Comparison of ENCODE assay signal across 12 mouse cellular contexts in the genomic region with DNA sequence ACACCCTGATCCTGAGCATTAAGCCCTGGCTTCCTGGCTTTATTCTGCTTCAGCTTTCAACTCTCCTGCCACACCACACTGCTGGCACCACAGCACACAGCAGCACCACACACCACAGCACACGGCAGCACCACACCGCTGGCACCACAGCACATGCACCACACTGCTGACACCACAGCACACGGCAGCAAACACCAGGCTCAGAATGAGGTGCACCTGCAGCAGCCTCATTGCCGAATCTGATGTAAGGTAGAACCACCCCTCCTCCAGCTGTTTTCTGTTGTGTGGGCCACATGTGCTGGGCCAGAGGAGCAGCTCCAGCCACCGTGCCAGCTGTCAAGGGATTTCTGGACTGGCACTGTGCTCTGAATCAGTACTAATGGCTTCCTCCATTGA. TPM values are rescaled to one million over a fixed set of nuclear protein-coding genes. Genes with fewer than 3 reads are reported as not detected.
A peak's percentile ranks its signal among the peaks of the same experiment; 100 is the strongest.
DNase-seq lines count a peak whose midpoint lies in the region; ATAC-seq and TF ChIP-seq lines count a peak whose summit lies in the region.
"Had no signal": no experiment of that assay in that cellular context is flagged by ENCODE, and none has a peak within 500 bp of the region (broad histone marks: within the 10 kb centered on the region; RNA-seq: fewer than 3 reads in every experiment).

No protein-coding gene starts in this region.

- no peaks in the 10 kb centered on the region for H3K9me3 ChIP-seq in heart, embryonic 11.5 days (replicated peaks; ENCODE audit: control insufficient read depth, low read length)
- no peaks in the 10 kb centered on the region for H3K9me3 ChIP-seq in midbrain, embryonic 16.5 days (replicated peaks; ENCODE audit: control insufficient read depth, low read length, poor library complexity, severe bottlenecking)
- H3K9me3 ChIP-seq in midbrain, embryonic 14.5 days (ENCODE audit: control insufficient read depth, low read length) = no peaks in the 10 kb centered on the region
- no peaks in the 10 kb centered on the region for H3K9me3 ChIP-seq in liver, embryonic 14.5 days (ENCODE audit: control insufficient read depth, low read length)
- H3K9me3 ChIP-seq: lung, embryonic 15.5 days; midbrain, embryonic 12.5 days had no signal

- H3K27ac ChIP-seq in heart, embryonic 11.5 days (ENCODE audit: low read depth, low read length) = no peak overlapping the region
- no peak overlapping the region for H3K27ac ChIP-seq in midbrain, embryonic 16.5 days (ENCODE audit: low read length)
- no peak overlapping the region for H3K27ac ChIP-seq in midbrain, embryonic 14.5 days (replicated peaks; ENCODE audit: low read depth, low read length)
- H3K27ac ChIP-seq in liver, embryonic 14.5 days = peak overlapping the region; percentile 18; the same call in 1 of the 2 replicates
- H3K27ac ChIP-seq: midbrain, embryonic 12.5 days had no signal

- no peak overlapping the region for H3K4me3 ChIP-seq in heart, embryonic 11.5 days (ENCODE audit: low read depth, low read length)
- no peak overlapping the region for H3K4me3 ChIP-seq in midbrain, embryonic 16.5 days (ENCODE audit: low read depth, low read length)
- no peak overlapping the region for H3K4me3 ChIP-seq in midbrain, embryonic 14.5 days (replicated peaks; ENCODE audit: low read depth, low read length)
- H3K4me3 ChIP-seq in liver, embryonic 14.5 days (ENCODE audit: insufficient read depth in 1 of 2, low read depth in 2 of 2, low read length in 2 of 2) = no peak overlapping the region
- H3K4me3 ChIP-seq: lung, embryonic 15.5 days; midbrain, embryonic 12.5 days had no signal

- no peak for TF ChIP-seq CTCF in liver, embryonic 14.5 days (IDR thresholded peaks at IDR 0.05; ENCODE audit: low read depth)

- WGBS in heart, embryonic 11.5 days (ENCODE audit: insufficient replicate concordance) = 85% methylated on average over 5 of the region's 5 CpGs
- WGBS in midbrain, embryonic 16.5 days = 76% methylated on average over 5 of the region's 5 CpGs
- 76% methylated on average over 5 of the region's 5 CpGs for WGBS in midbrain, embryonic 14.5 days
- WGBS in liver, embryonic 14.5 days (ENCODE audit: insufficient replicate concordance) = 63% methylated on average over 5 of the region's 5 CpGs

- peaks cover 60% of the 10 kb centered on the region for H3K4me1 ChIP-seq in heart, embryonic 11.5 days (ENCODE audit: control insufficient read depth, insufficient read depth, low read length)
- peaks cover 10% of the 10 kb centered on the region for H3K4me1 ChIP-seq in midbrain, embryonic 16.5 days (ENCODE audit: control insufficient read depth, insufficient read depth, low read length)
- H3K4me1 ChIP-seq in midbrain, embryonic 14.5 days (ENCODE audit: control insufficient read depth, insufficient read depth, low read length) = peaks cover 8% of the 10 kb centered on the region; the same call in 1 of the 2 replicates
- peaks cover 29 to 41% of the 10 kb centered on the region in 2 experiments for H3K4me1 ChIP-seq in liver, embryonic 14.5 days (replicated peaks; ENCODE audit: control insufficient read depth in 2 of 2, insufficient read depth in 2 of 2, low read length in 1 of 2)

- TF ChIP-seq EP300 in liver, embryonic 14.5 days (IDR thresholded peaks at IDR 0.05; ENCODE audit: low read depth) = no peak

- H3K36me3 ChIP-seq in heart, embryonic 11.5 days (ENCODE audit: control insufficient read depth, insufficient read depth, low read length) = 0 out of 2 replicates have a peak, but pooled peaks cover 2% of the 10 kb centered on the region
- H3K36me3 ChIP-seq in midbrain, embryonic 16.5 days (ENCODE audit: control insufficient read depth, insufficient read depth, low read length) = no peaks in the 10 kb centered on the region
- peaks cover 6% of the 10 kb centered on the region; the same call in 1 of the 2 replicates for H3K36me3 ChIP-seq in midbrain, embryonic 14.5 days (ENCODE audit: control insufficient read depth, insufficient read depth, low read length)
- H3K36me3 ChIP-seq in liver, embryonic 14.5 days (replicated peaks; ENCODE audit: control insufficient read depth, insufficient read depth, low read depth) = no peaks in the 10 kb centered on the region

- no peak for ATAC-seq in heart, embryonic 11.5 days (replicated peaks; ENCODE audit: insufficient number of reproducible peaks, low FRiP score, low TSS enrichment)
- peak; percentile 19; the same call in 1 of the 2 replicates for ATAC-seq in midbrain, embryonic 16.5 days
- no peak for ATAC-seq in midbrain, embryonic 14.5 days (ENCODE audit: low FRiP score, low TSS enrichment)
- ATAC-seq in liver, embryonic 14.5 days (ENCODE audit: insufficient read depth) = peak; percentile 34; the same call in 1 of the 2 replicates

- peak overlapping the region; percentile 8 for H3K4me2 ChIP-seq in heart, embryonic 11.5 days
- no peak overlapping the region for H3K4me2 ChIP-seq in midbrain, embryonic 16.5 days (ENCODE audit: low read length)
- H3K4me2 ChIP-seq in midbrain, embryonic 14.5 days (ENCODE audit: low read length) = no peak overlapping the region
- peak overlapping the region; percentile 54 for H3K4me2 ChIP-seq in liver, embryonic 14.5 days (ENCODE audit: low read depth)
- H3K4me2 ChIP-seq: lung, embryonic 15.5 days; midbrain, embryonic 12.5 days had no signal

- DNase-seq in heart, adult 11 months = no peak
- no peak for DNase-seq in midbrain, embryonic 14.5 days
- DNase-seq in liver, embryonic 14.5 days (ENCODE audit: low read depth in 3 of 3, low spot score in 3 of 3) = no peak
- DNase-seq in thymus, postnatal 25 days = peak; percentile 50
- DNase-seq in gastrocnemius, postnatal 25 days = no peak
- no peak for DNase-seq in left cerebral cortex, adult 11 months (ENCODE audit: low spot score)
- DNase-seq: cerebellum, adult 18-20 months had no signal

- no peak overlapping the region; the same call in 1 of the 2 replicates for H3K9ac ChIP-seq in heart, embryonic 11.5 days (ENCODE audit: low read depth, low read length)
- H3K9ac ChIP-seq in midbrain, embryonic 16.5 days (ENCODE audit: low read depth, low read length) = no peak overlapping the region
- no peak overlapping the region for H3K9ac ChIP-seq in midbrain, embryonic 14.5 days (replicated peaks; ENCODE audit: low read length)
- H3K9ac ChIP-seq in liver, embryonic 14.5 days (replicated peaks) = 0 out of 2 replicates have a peak overlapping the region, but pooled peaks have one; percentile 16
- H3K9ac ChIP-seq: lung, embryonic 15.5 days; midbrain, embryonic 12.5 days had no signal

- no peaks in the 10 kb centered on the region for H3K27me3 ChIP-seq in heart, embryonic 11.5 days (ENCODE audit: control insufficient read depth, insufficient read depth, low read length)
- H3K27me3 ChIP-seq in midbrain, embryonic 16.5 days (ENCODE audit: control insufficient read depth, insufficient read depth, low read depth, low read length) = no peaks in the 10 kb centered on the region
- no peaks in the 10 kb centered on the region for H3K27me3 ChIP-seq in midbrain, embryonic 14.5 days (ENCODE audit: control insufficient read depth, insufficient read depth, low read length)
- no peaks in the 10 kb centered on the region for H3K27me3 ChIP-seq in liver, embryonic 14.5 days (ENCODE audit: control insufficient read depth, insufficient read depth, low read length)
- H3K27me3 ChIP-seq: CH12.LX; lung, embryonic 15.5 days; midbrain, embryonic 12.5 days had no signal

RNA-seq across cellular contexts. Expression of a gene that starts 30.2 kb away (rescaled TPM):
- 11.3 and 15.2 TPM in 2 replicates for polyA plus RNA-seq in heart, embryonic 11.5 days (2014; fragmentation: Nextera tagmentation; extraction: Ambion mirVana)
- 7.4 and 9.4 TPM in 2 replicates for polyA plus RNA-seq in midbrain, embryonic 16.5 days (2015; fragmentation: Nextera tagmentation; extraction: Ambion mirVana)
- polyA plus RNA-seq in midbrain, embryonic 14.5 days (2014; fragmentation: Nextera tagmentation; extraction: Ambion mirVana) = 8.7 and 13.3 TPM in 2 replicates
- polyA plus RNA-seq in liver, embryonic 14.5 days (2012; rRNA removed) = 4.5 and 5.0 TPM in 2 replicates
- 3.3 and 4.0 TPM in 2 replicates for polyA plus RNA-seq in liver, embryonic 14.5 days (2014; fragmentation: Nextera tagmentation; extraction: Ambion mirVana)
- total RNA-seq in gastrocnemius, postnatal 25 days (2021) = 1 to 10 TPM; 2.4 to 5.1 TPM

Comparison
In these comparisons a context has a peak if more than half of its experiments do, and no peak if none do; other contexts are left out.
1. ATAC-seq: peak in midbrain, embryonic 16.5 days (single experiment) and liver, embryonic 14.5 days (single experiment); none in heart, embryonic 11.5 days (single experiment) and midbrain, embryonic 14.5 days (single experiment).
2. H3K4me2 ChIP-seq: peak in heart, embryonic 11.5 days (single experiment) and liver, embryonic 14.5 days (single experiment); none in midbrain, embryonic 16.5 days (single experiment) and midbrain, embryonic 14.5 days (single experiment).